Mouse (Mus musculus): ENCODE measurements around the gene Lsamp.

- TF ChIP-seq EP300 (IDR thresholded peaks at IDR 0.05) (no peak), CTCF (IDR thresholded peaks at IDR 0.05) (no peak)
Measured at GRCm38 (mm10) chr16:40930596-40930995, 946.4 kb downstream of the Lsamp start.
